Mouse (Mus musculus) activated CD4-positive, CD25-positive, alpha-beta regulatory T cell (primary cell): ENCODE data around the gene Ccdc102a. TPM values are rescaled to one million over a fixed set of nuclear protein-coding genes. Genes with fewer than 3 reads are reported as not detected.

ENCODE experiments used
- polyA plus RNA-seq, 2 experiments: library from polyadenylated mRNA; unstranded; fragments of 100-300 nt; shearing (Covaris generic); gene quantifications; one replicate each; pipeline ENCODE4 v1.2.1; 2017

Gene Ccdc102a
- polyA plus RNA-seq = 1 to 10 TPM; 1.7 to 3.9 TPM

GRCm38 (mm10) chr8:94917851-94918495 is at the start of gene Ccdc102a:
Ccdc102a (minus strand) TSS chr8:94918098.

GRCm38 (mm10) chr8:94923405-94923804 is 5.5 kb upstream of the Ccdc102a start, which contains the start of gene Adgrg5:
Adgrg5 (plus strand) TSS chr8:94923694.

GRCm38 (mm10) chr8:94876197-94876730 is 41.6 kb downstream of the Ccdc102a start, which contains the start of gene Dok4:
Dok4 (minus strand) TSS chr8:94876330.

GRCm38 (mm10) chr8:94857346-94858173 is 60.3 kb downstream of the Ccdc102a start, which contains the start of gene Polr2c:
Polr2c (plus strand) TSS chr8:94857450.

Other genes starting within 250 kb of the Ccdc102a start
- under 1 TPM; 0.21 to 0.25 TPM for gene Pllp, start 221.8 kb downstream of the Ccdc102a start, polyA plus RNA-seq
- gene Ccl22, start 172.5 kb downstream of the Ccdc102a start, polyA plus RNA-seq = 10 to 100 TPM in 1 of 2 experiments, under 1 TPM in 1; 0.50 to 10.0 TPM
- 1 to 10 TPM in 1 of 2 experiments, not detected in 1; 1.0 TPM for gene Cx3cl1, start 146.1 kb downstream of the Ccdc102a start, polyA plus RNA-seq
- gene Ccl17, start 107.6 kb downstream of the Ccdc102a start, polyA plus RNA-seq = 1 to 10 TPM in 1 of 2 experiments, not detected in 1; 5.2 TPM
- 10 to 100 TPM; 53.5 to 59.9 TPM for gene Coq9, start 79.8 kb downstream of the Ccdc102a start, polyA plus RNA-seq
- 10 to 100 TPM; 88.9 to 98.2 TPM for gene Ciapin1, start 79.7 kb downstream of the Ccdc102a start, polyA plus RNA-seq
- 100 to 1,000 TPM; 106 to 118 TPM for gene Polr2c, start 60.6 kb downstream of the Ccdc102a start, polyA plus RNA-seq
- 1 to 10 TPM; 1.8 to 3.3 TPM for gene Dok4, start 41.8 kb downstream of the Ccdc102a start, polyA plus RNA-seq
- under 1 TPM in 1 of 2 experiments, not detected in 1; 0.96 TPM for gene Adgrg5, start 5.6 kb upstream of the Ccdc102a start, polyA plus RNA-seq
- gene Adgrg1, start 56.7 kb upstream of the Ccdc102a start, polyA plus RNA-seq = 1 to 10 TPM; 2.2 to 3.3 TPM
- gene Adgrg3, start 99.6 kb upstream of the Ccdc102a start, polyA plus RNA-seq = under 1 TPM; 0.34 to 0.56 TPM
- not detected for gene Drc7, start 137.0 kb upstream of the Ccdc102a start, polyA plus RNA-seq
- 10 to 100 TPM; 16.9 to 22.5 TPM for gene Katnb1, start 163.1 kb upstream of the Ccdc102a start, polyA plus RNA-seq